Mouse (Mus musculus): ENCODE results near the gene Smyd4.

DNA sequence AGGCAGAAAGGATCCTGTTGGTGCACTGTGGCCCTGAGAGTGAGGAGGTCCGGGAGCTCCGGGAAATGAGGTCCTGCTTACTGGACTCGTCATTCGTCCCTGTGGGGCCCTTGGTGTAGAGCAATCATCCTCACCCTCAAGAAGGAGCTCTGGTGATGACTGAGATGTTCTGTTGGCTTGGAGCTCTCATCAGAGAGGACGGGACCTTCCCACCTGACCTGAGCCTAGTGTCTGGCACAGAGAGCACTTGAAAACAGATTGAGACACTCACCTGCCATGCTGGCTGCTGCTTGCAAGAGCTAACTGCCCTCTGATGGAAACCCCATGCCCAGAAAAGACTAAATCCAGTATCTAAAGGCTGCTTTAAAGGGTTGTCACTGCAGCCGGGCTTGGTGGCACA lies 56.6 kb downstream of the Smyd4 start:
- no peak for TF ChIP-seq CTCF (IDR thresholded peaks at IDR 0.05; ENCODE audit: low read depth)
- no peak for TF ChIP-seq EP300 (IDR thresholded peaks at IDR 0.05; ENCODE audit: low read depth)
